Mouse (Mus musculus) large intestine, adult 2 months (tissue): ENCODE measurements around the gene Rfc2. TPM values are rescaled to one million over a fixed set of nuclear protein-coding genes. Genes with fewer than 3 reads are reported as not detected.

Experiments used
- DNase-seq: peaks from one replicate; pipeline ENCODE4 v3.0.0-alpha.2; 2012; ENCODE audit warnings: low read depth, low spot score
- WGBS: fragments of 180-500 bp; shearing (Covaris S2); methylation state at CpG from one replicate; pipeline ENCODE4 v1.1.7; 2018; 5-methylcytosine and 5-hydroxymethylcytosine counted together
- polyA plus RNA-seq: library from polyadenylated mRNA; depleted of rRNA; stranded (reverse); fragments of >200 nt; gene quantifications from 2 replicates; pipeline ENCODE4 v1.2.3, GENCODE M21; 2012; rRNA removed

Gene Rfc2
- polyA plus RNA-seq = 74.4 and 77.1 TPM in 2 replicates

DNA sequence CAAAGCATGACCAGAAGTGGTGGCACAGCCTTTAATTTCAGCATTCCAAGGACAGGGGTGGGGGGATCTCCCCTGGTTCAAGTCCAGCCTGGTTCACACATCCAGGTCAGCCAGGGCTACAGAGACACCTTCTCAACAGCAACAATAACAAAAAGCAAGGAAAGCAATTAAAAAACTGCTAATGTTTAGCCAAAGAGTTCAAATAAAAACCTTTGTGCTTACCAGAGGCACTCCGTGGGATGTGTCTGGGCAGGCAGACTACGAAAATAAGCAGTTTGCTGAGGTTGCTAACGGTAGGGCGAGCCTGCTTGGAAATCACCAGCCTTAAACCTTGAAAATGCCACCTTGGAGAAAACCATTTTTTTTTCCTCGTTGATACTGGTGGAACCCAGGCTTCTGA lies at the start of gene Rfc2:
Gene Rfc2 (plus strand): TSS at position 221 of the 400 bp plus-strand sequence.
- 63% methylated on average over 5 of the region's 5 CpGs for WGBS
- no peak for DNase-seq

- 58% methylated on average over 9 of the region's 9 CpGs for WGBS
- DNase-seq = no peak
Observed at GRCm38 (mm10) chr5:134531585-134531984, 49.6 kb upstream of the Rfc2 start.

DNA sequence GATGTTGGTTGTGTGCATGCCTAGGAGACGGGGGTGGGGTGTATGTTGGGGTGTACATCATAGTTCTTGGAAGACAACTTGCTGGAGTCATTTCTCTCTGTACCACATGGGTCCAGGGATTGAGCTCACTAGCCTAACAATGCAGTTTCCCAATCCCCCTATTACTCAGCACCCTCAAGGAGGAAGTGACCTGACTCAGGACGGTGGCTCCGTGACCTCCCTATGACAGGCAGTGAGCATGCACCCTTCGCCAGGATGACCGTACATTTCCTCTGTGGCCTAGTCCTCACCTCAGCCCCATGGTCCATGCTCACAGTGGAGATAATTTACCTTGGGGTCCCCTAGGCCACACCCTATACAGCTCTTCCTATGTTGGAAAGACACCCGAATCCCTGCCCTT lies 48.7 kb upstream of the Rfc2 start:
- DNase-seq = no peak
- WGBS = 91% methylated on average over 6 of the region's 6 CpGs

DNA sequence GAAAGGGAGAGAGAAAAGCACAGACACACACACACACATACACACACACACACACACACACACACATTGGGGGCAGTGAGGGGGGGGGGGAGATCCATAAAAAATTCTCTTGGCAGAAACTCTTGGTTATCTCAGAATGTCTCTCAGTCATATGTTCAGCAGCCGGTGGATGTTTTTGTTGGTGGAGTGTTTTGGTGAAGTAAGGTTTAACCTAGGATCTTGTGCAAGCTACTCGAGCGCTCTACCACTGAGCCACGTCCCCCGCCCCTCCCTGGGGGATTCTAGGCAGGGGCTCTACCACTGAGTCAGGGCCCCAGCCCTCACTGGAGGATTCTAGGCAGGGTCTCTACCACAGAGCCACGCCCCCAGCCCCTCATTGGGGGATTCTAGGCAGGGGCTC lies 45.1 kb upstream of the Rfc2 start:
- no peak for DNase-seq

GRCm38 (mm10) chr5:134539891-134540290 lies 41.3 kb upstream of the Rfc2 start:
- 37% methylated on average over 3 of the region's 3 CpGs for WGBS
- no peak for DNase-seq

More for the DNA sequence above, 45.1 kb upstream of the Rfc2 start:
- WGBS = 79% methylated on average over 6 of the region's 6 CpGs

- WGBS = 74% methylated on average over 6 of the region's 6 CpGs
Observed at GRCm38 (mm10) chr5:134540881-134541280, 40.3 kb upstream of the Rfc2 start.

GRCm38 (mm10) chr5:134541640-134542039 lies 39.5 kb upstream of the Rfc2 start:
- DNase-seq = no peak
- 13% methylated on average over 7 of the region's 7 CpGs for WGBS

More at GRCm38 (mm10) chr5:134540881-134541280, 40.3 kb upstream of the Rfc2 start:
- no peak for DNase-seq

DNA sequence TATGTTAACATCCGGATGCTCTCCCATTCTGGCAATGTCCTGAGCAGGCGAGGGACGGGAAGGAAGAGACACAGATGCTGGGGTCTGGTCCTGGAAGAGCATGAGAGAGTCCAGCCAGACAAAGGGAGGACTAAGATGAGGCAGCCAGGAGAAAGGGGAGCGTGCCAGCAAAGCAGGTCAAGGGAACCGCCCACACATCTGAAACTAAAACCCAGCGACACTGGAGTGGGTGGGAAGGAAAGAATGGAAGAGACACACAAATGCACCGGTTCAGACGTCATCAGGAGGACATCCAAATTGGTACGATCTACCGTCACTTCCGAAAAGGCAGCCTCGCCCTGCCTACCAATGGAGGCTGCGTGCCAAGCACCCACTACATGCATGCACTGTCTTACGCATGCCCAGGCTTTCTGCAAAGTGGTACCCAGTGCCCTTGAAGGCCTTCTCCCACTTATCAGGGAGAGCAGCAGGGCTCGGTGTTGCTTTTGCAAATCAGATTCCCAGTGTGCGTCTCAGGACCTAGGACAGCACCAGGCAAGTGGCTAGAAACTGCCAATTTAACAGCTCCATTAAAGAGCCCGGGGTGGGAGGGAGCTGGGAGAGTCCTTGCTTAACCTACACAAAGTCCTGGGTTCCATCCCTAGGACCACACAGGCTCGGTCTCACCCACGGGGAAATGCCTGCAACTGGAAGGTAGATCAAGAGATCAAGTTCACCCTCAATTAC lies 36.5 kb upstream of the Rfc2 start:
- DNase-seq = no peak
- WGBS = 63% methylated on average over 19 of the region's 19 CpGs

DNA sequence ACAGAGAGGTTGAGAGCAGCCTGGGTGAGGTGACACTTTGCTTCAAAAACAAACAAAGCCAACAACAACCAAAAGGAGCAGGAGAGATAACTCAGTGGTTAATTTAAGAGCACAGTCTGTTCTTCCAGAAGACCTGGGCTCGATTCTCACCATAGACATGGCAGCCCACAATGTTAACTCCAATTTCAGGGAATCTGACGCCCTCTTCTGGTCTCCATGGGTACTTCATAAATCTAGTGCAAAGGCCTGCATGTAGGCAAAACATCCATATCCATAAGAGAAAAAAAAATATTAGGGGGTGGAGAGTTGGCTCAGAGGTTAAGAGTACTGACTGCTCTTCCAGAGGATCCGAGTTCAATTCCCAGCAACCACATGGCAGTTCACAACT lies 35.9 kb upstream of the Rfc2 start:
- no peak for DNase-seq
- 60% methylated on average over 3 of the region's 3 CpGs for WGBS

- no peak for DNase-seq
- 68% methylated on average over 7 of the region's 7 CpGs for WGBS
Observed at GRCm38 (mm10) chr5:134546790-134547189, 34.4 kb upstream of the Rfc2 start.

- no peak for DNase-seq
- 17% methylated on average over 5 of the region's 5 CpGs for WGBS
Observed at GRCm38 (mm10) chr5:134548306-134548705, 32.9 kb upstream of the Rfc2 start.

- WGBS = 26% methylated on average over 3 of the region's 3 CpGs
Observed at GRCm38 (mm10) chr5:134549640-134550168, 31.5 kb upstream of the Rfc2 start.

DNA sequence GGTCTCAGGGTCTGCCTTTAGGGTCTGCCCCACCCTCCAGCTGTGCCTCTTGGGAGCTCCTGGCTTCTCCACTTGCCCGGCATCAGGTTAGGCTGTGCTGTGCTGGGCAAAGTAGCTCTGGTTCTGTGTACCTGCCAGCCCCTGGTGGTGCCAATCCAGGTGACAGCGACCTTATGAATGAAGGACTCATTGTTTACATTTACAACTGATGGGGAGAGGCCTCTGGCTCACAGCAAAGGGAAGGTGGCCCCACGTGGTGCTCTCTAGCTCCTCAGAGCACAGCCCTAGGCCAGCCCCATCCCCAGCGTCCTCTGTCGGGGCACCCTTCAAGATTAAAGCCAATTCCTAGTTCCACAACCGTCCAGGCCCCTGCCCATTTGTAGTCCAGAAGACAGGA lies 30.3 kb upstream of the Rfc2 start:
- 3% methylated on average over 6 of the region's 6 CpGs for WGBS
- no peak for DNase-seq

More at GRCm38 (mm10) chr5:134549640-134550168, 31.5 kb upstream of the Rfc2 start:
- DNase-seq = no peak

- DNase-seq = no peak
- under 1% methylated on average over 52 of the region's 52 CpGs for WGBS
Observed at GRCm38 (mm10) chr5:134551233-134552109, 29.7 kb upstream of the Rfc2 start.

GRCm38 (mm10) chr5:134552110-134552972 lies 28.8 kb upstream of the Rfc2 start, which contains the start of gene Clip2:
Clip2 (minus strand) TSS chr5:134552434.
- DNase-seq = no peak
- WGBS = 3% methylated on average over 59 of the region's 61 CpGs

DNA sequence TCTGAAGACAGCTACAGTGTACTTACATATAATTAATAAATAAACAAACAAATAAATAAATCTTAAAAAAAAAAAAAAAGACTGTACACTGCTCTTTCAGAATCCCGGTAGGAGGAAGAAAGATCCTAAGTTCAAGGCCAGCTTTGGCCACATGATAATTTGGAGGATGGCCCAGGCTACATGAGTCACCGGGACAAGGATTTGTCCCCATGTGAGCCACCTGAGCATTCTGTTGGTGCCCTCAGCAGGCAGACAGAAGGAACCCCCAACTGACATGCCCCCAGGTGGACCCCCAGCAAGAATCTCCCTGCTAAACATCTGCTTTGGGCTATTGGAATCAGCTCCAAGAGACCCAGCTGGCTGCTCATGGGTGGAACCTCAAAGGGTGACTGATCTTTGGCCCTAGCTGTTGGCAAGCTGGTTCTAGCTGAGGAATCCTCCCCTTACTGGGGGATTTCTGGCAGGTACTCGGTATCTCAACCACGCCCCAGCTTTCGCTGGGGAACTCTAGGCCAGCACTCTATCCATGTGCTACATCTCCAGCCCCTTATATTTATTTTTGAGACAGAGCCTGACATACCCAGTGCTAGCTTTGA lies 27.1 kb upstream of the Rfc2 start:
- 30% methylated on average over 5 of the region's 5 CpGs for WGBS
- DNase-seq = no peak

GRCm38 (mm10) chr5:134555463-134556164 lies 25.6 kb upstream of the Rfc2 start:
- no peak for DNase-seq
- 20% methylated on average over 20 of the region's 20 CpGs for WGBS

DNA sequence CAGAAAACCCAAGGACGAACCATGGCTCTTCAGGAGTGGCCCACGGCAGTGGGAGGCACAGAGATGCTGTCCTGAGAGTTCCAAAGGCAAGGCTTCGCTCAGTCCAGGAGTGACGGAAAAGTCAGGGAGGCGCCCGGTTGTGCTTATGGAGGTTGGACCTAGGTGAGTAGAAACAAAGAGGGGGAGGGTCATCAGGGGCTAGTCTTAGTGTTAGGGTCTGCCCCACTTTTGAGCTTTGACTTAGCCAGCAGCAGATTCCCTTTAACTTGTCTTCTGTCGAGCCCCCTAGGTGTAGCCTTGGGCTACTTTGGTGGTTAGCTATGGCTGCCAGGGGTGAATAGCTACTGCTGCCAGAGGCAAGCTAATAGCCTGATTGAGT lies 21.1 kb upstream of the Rfc2 start, which contains the start of gene Syna:
Gene Syna (minus strand): TSS at position 101 of the 379 bp plus-strand sequence.
- no peak for DNase-seq
- WGBS = 86% methylated on average over 7 of the region's 7 CpGs
